Mouse (Mus musculus): ENCODE measurements at regions not wholly inside any gene's neighbourhood (a gene's known extent, or its start where the extent isn't known, plus 50 kb on each side); places are given as distances from the start of the nearest gene placed in this dataset.

- Histone ChIP-seq H3K9ac (ENCODE audit: insufficient read depth, low read depth) (no peak overlapping the region), H3K4me2 (ENCODE audit: insufficient read depth, low read depth, poor library complexity, severe bottlenecking) (no peak overlapping the region), H3K27ac (ENCODE audit: insufficient read depth, low read depth) (no peak overlapping the region), H3K27me3 (replicated peaks) (no peaks in the 10 kb centered on the region), H3K79me2 (replicated peaks; ENCODE audit: control insufficient read depth, extremely low read depth, insufficient read depth, poor library complexity, severe bottlenecking) (no peaks in the 10 kb centered on the region), H3K4me3 (replicated peaks in 1 of 3; ENCODE audit: low read depth in 2 of 3, low read length in 2 of 3, poor library complexity in 1 of 3) (no peak overlapping the region), H3K36me3 (replicated peaks in 1 of 2; ENCODE audit: control insufficient read depth in 1 of 2, insufficient read depth in 1 of 2, low read length in 1 of 2) (no peaks in the 10 kb centered on the region), H3K4me1 (ENCODE audit: control insufficient read depth in 1 of 2, insufficient read depth in 2 of 2) (no peaks in the 10 kb centered on the region), H3K9me3 (replicated peaks; ENCODE audit: low read length) (no peaks in the 10 kb centered on the region)
- dilution Hi-C loops (cut with MboI; ENCODE audit: extremely low pct_ligation_motif_present, extremely low pct_unique_long_range_greater_than_20kb, low sequenced_read_pairs) (no loop called here), in situ Hi-C loops (cut with MboI; ENCODE audit: low pct_ligation_motif_present, low pct_unique_long_range_greater_than_20kb, low sequenced_read_pairs) (no loop called here)
- no peak for TF ChIP-seq SMC3 (IDR thresholded peaks at IDR 0.05; ENCODE audit: low read depth, low read length)
- no peak for TF ChIP-seq JUND (conservative IDR thresholded peaks at IDR 0.05; ENCODE audit: low read depth, low read length)
- no peak for TF ChIP-seq E2F4 (IDR thresholded peaks at IDR 0.05; ENCODE audit: insufficient replicate concordance, low read depth, low read length)
- no peak for DNase-seq (ENCODE audit: extremely low read depth)
These were observed 777.6 kb upstream of the Adgrl2 start for GRCm38 (mm10) chr3:149767847-149768421.

- in situ Hi-C loops (cut with MboI; ENCODE audit: low pct_ligation_motif_present, low pct_unique_long_range_greater_than_20kb, low sequenced_read_pairs) (no loop called here), dilution Hi-C loops (cut with MboI; ENCODE audit: extremely low pct_ligation_motif_present, extremely low pct_unique_long_range_greater_than_20kb, low sequenced_read_pairs) (no loop called here)
- Histone ChIP-seq H3K9ac (ENCODE audit: insufficient read depth, low read depth) (no peak overlapping the region), H3K27me3 (replicated peaks) (no peaks in the 10 kb centered on the region), H3K27ac (ENCODE audit: insufficient read depth, low read depth) (no peak overlapping the region), H3K79me2 (replicated peaks; ENCODE audit: control insufficient read depth, extremely low read depth, insufficient read depth, poor library complexity, severe bottlenecking) (no peaks in the 10 kb centered on the region; the same call in 1 of the 2 replicates), H3K4me1 (ENCODE audit: control insufficient read depth in 1 of 2, insufficient read depth in 2 of 2) (no peaks in the 10 kb centered on the region), H3K4me3 (replicated peaks in 1 of 3; ENCODE audit: low read depth in 2 of 3, low read length in 2 of 3, poor library complexity in 1 of 3) (no peak overlapping the region), H3K4me2 (ENCODE audit: insufficient read depth, low read depth, poor library complexity, severe bottlenecking) (no peak overlapping the region), H3K36me3 (replicated peaks in 1 of 2; ENCODE audit: control insufficient read depth in 1 of 2, insufficient read depth in 1 of 2, low read length in 1 of 2) (no peaks in the 10 kb centered on the region), H3K9me3 (replicated peaks; ENCODE audit: low read length) (no peaks in the 10 kb centered on the region)
- no peak for DNase-seq (ENCODE audit: extremely low read depth)
- TF ChIP-seq POLR2A (IDR thresholded peaks at IDR 0.05; ENCODE audit: low read depth, low read length): no peak
- TF ChIP-seq GABPA (IDR thresholded peaks at IDR 0.05; ENCODE audit: insufficient replicate concordance, low read depth, low read length): no peak
- no peak for TF ChIP-seq MXI1 (IDR thresholded peaks at IDR 0.05; ENCODE audit: low read depth, low read length)
- no peak for TF ChIP-seq RCOR1 (conservative IDR thresholded peaks at IDR 0.05; ENCODE audit: low read depth, low read length)
- TF ChIP-seq MEF2A (IDR thresholded peaks at IDR 0.05; ENCODE audit: borderline replicate concordance, low read depth, low read length): no peak
- no peak for TF ChIP-seq MAZ (IDR thresholded peaks at IDR 0.05; ENCODE audit: low read depth, low read length)
- no peak for TF ChIP-seq MAX (IDR thresholded peaks at IDR 0.05; ENCODE audit: low read length)
- no peak for TF ChIP-seq SMC3 (IDR thresholded peaks at IDR 0.05; ENCODE audit: low read depth, low read length)
- TF ChIP-seq PAX5 (IDR thresholded peaks at IDR 0.05; ENCODE audit: low read length): no peak
- no peak for TF ChIP-seq MAFK (IDR thresholded peaks at IDR 0.05; ENCODE audit: insufficient replicate concordance, low read length)
- TF ChIP-seq ZKSCAN1 (IDR thresholded peaks at IDR 0.05; ENCODE audit: borderline replicate concordance, low read depth, low read length): no peak
- TF ChIP-seq BHLHE40 (IDR thresholded peaks at IDR 0.05; ENCODE audit: low read depth, low read length): no peak
These were observed 770.9 kb upstream of the Adgrl2 start for GRCm38 (mm10) chr3:149761245-149761644.
